Mouse (Mus musculus) gastrocnemius, postnatal 14 days (tissue): ENCODE data around the gene Olfr813. TPM values are rescaled to one million over a fixed set of nuclear protein-coding genes. Genes with fewer than 3 reads are reported as not detected.
"Not testable (repeated sequence)": the region's sequence is repeated elsewhere in the genome, so short reads cannot be mapped to it uniquely, and the experiment has no call there.

Experiments used
- DNase-seq: peaks from one replicate; pipeline ENCODE4 v3.0.0; 2021; ENCODE audit warnings: mixed read lengths
- intact Hi-C: fragments of 180-260 bp; cut with DNase I; formaldehyde crosslinking; loops from one replicate; pipeline ENCODE4 v1.15.1; 2025; ENCODE audit warnings: low total_unique reads
- long read RNA-seq, 2 experiments: library from polyadenylated mRNA; stranded (forward); transcript quantifications; one replicate each; pipeline ENCODE4 v2.0.0; 2021
- total RNA-seq, 2 experiments: library from RNA; stranded (reverse); gene quantifications; 2 replicates each; pipeline ENCODE4 v1.2.3; 2021

The Olfr813 gene
- not detected for total RNA-seq
- long read RNA-seq, experiment 1, result 0 reads
- long read RNA-seq, experiment 2, result 0 reads

DNA sequence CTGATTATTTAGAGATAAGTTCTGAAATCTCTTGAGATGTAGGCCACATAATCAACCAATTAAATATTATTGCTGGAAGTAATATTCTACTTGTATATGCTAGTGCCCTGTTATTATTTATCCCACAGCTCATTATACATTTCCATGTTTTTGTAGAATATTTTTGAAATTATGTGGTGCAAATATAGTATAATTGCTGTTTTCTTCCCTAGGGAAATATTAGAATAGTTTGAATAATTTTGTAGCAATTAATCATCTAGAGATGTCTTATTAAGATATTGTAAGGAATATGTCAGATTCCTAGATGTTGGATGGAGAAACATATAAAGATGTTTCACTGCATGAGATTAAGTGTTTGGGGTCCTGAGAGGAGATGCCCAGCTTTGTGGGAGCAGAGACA, at the start of gene Olfr813:
Gene Olfr813 (plus strand): TSS at position 301 of the 400 bp plus-strand sequence.
- DNase-seq, result no peak
- intact Hi-C loops, result no loop called here

- intact Hi-C loops, result no loop called here
- no peak for DNase-seq
Observed at GRCm38 (mm10) chr10:129845994-129846393, 9.2 kb upstream of the Olfr813 start, which contains the start of gene Olfr812. Gene Olfr812, minus strand, starts transcription at chr10:129846094.

DNA sequence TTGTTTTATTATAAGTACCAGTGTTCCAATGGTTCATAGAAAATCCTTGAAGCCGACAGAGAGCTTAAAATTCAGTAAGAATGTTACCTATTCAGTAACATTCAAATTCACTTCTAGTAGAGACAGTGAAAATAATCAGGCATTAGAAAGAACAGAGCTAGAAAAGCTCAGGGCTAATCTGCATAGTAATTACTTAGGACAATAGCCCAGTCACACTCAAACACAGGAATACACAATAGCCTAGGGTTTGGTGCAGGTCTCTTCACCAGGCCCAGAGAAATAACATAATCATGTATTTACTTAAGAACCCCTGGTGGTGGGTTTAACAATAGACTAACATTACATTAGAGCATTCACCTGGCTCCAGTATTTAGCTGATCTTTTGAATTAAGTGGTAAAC, 7.8 kb upstream of the Olfr813 start:
- intact Hi-C loops, result no loop called here
- DNase-seq, result no peak

DNA sequence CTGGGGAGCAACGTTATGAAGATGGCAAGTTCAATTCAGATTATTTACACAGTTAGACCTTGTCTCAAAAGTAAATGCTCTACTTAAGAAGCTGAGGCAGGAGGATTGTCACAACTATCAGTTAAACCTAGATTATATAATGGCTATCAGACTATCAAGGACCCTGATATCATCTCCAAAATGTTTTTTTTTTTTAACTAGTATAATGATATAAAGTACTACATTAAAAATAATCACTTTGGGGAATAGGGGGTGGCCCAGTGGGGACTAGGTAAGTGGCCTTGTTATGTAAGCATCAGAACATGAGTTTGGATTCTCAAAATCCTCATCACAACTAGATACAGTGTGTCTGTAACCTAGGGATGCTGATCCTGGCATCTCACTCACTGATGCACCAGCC, 24.6 kb downstream of the Olfr813 start, which contains the start of gene Olfr814:
Gene Olfr814 (minus strand): TSS at position 101 of the 400 bp plus-strand sequence.
- not testable (repeated sequence) for DNase-seq

DNA sequence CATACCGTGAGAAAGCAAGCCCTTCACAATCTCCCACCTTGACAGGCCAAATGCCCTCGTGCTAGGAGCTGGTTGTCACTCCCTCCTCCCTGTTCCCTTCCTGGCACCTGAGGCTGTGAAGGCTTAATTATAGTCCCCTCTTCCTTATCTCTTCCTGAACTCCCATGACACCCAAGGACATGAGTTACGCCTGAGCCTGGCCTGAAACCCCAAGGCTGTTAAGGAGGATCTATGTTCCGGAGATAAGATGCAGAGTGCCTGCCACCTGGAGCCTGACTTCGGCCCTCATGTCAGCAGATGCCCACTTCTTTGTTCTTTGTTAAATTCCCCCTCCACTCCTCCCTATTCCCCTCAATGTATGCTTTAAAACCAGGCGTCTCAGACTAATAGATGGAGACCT, 30.3 kb downstream of the Olfr813 start:
- intact Hi-C loops, DNase-seq: not testable (repeated sequence)

More for the DNA sequence above, 24.6 kb downstream of the Olfr813 start, which contains the start of gene Olfr814:
- intact Hi-C loops, result not testable (repeated sequence)

- intact Hi-C loops, result no loop called here
- DNase-seq, result no peak
Observed at GRCm38 (mm10) chr10:129885934-129886333, 30.8 kb downstream of the Olfr813 start.

DNA sequence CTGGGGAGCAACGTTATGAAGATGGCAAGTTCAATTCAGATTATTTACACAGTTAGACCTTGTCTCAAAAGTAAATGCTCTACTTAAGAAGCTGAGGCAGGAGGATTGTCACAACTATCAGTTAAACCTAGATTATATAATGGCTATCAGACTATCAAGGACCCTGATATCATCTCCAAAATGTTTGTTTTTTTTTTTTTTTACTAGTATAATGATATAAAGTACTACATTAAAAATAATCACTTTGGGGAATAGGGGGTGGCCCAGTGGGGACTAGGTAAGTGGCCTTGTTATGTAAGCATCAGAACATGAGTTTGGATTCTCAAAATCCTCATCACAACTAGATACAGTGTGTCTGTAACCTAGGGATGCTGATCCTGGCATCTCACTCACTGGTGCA, 50.6 kb downstream of the Olfr813 start, which contains the start of gene Olfr815:
Gene Olfr815 (minus strand): TSS at position 101 of the 400 bp plus-strand sequence.
- DNase-seq, intact Hi-C loops: not testable (repeated sequence)

Other genes starting within 250 kb of the Olfr813 start
- gene Olfr796, start 242.8 kb upstream of the Olfr813 start, total RNA-seq, result not detected
- not detected for gene Olfr798, start 227.4 kb upstream of the Olfr813 start, total RNA-seq
- not detected for gene Olfr799, start 217.9 kb upstream of the Olfr813 start, total RNA-seq
- not detected for gene Olfr800, start 197.7 kb upstream of the Olfr813 start, total RNA-seq
- not detected for gene Olfr801, start 181.5 kb upstream of the Olfr813 start, total RNA-seq
- gene Olfr802, start 167.2 kb upstream of the Olfr813 start, total RNA-seq, result not detected
- not detected for gene Olfr803, start 161.1 kb upstream of the Olfr813 start, total RNA-seq
- gene Olfr804, start 152.2 kb upstream of the Olfr813 start, total RNA-seq, result not detected
- gene Olfr805, start 126.0 kb upstream of the Olfr813 start, total RNA-seq, result not detected
- not detected for gene Olfr806, start 113.4 kb upstream of the Olfr813 start, total RNA-seq
- gene Olfr807, start 97.6 kb upstream of the Olfr813 start, total RNA-seq, result not detected
- gene Olfr808, start 89.9 kb upstream of the Olfr813 start, total RNA-seq, result not detected
- not detected for gene Olfr809, start 80.7 kb upstream of the Olfr813 start, total RNA-seq
- not detected for gene Olfr810, start 60.5 kb upstream of the Olfr813 start, total RNA-seq
- not detected for gene Olfr811, start 51.0 kb upstream of the Olfr813 start, total RNA-seq
- gene Olfr812, start 9.3 kb upstream of the Olfr813 start, total RNA-seq, result not detected
- not detected for gene Olfr814, start 24.5 kb downstream of the Olfr813 start, total RNA-seq
- gene Olfr815, start 50.5 kb downstream of the Olfr813 start, total RNA-seq, result not detected
- not detected for gene Olfr816, start 60.2 kb downstream of the Olfr813 start, total RNA-seq
- not detected for gene Olfr818, start 93.7 kb downstream of the Olfr813 start, total RNA-seq
- not detected for gene Olfr819, start 111.9 kb downstream of the Olfr813 start, total RNA-seq
- gene Olfr247, start 120.8 kb downstream of the Olfr813 start, total RNA-seq, result not detected
- not detected for gene Gm10310, start 129.7 kb downstream of the Olfr813 start, total RNA-seq
- gene Olfr820, start 157.3 kb downstream of the Olfr813 start, total RNA-seq, result not detected
- gene Olfr821, start 175.0 kb downstream of the Olfr813 start, total RNA-seq, result not detected
- not detected for gene Olfr822, start 215.8 kb downstream of the Olfr813 start, total RNA-seq